Mouse (Mus musculus): Measurements from ENCODE around the gene Crygb. TPM values are rescaled to one million over a fixed set of nuclear protein-coding genes. Genes with fewer than 3 reads are reported as not detected.
A peak's percentile ranks its signal among the peaks of the same experiment; 100 is the strongest.

The Crygb gene
- polyA plus RNA-seq (2015; fragmentation: Nextera tagmentation; extraction: Ambion mirVana): not detected in 2 replicates

DNA sequence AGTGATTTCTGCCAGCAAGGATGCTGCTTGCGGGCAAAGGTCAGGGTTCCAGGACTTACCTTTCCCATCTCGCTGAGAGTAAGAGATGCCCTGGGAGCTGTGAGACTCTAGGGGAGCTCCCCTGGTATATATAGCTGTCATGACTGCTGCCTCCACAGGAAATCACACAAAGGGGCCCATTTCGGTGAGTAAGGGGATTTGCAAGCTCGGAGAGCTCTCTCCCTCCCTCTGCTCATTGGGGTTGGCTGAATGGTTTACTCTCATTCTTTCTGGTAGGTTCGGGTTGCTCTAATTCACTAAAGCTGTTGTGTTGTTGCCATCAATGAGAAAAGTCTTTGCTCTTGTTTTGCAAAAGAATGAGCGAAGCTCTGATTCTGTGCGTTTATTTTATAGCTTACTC is at the start of gene Crygb:
Crygb (minus strand) TSS at position 101 of the 400 bp plus-strand sequence.
- no peaks in the 10 kb centered on the region for H3K27me3 ChIP-seq (replicated peaks)
- H3K4me2 ChIP-seq: no peak within 1 kb of the TSS
- H3K36me3 ChIP-seq: no peaks in the 10 kb centered on the region
- no peak within 1 kb of the TSS for H3K4me3 ChIP-seq (replicated peaks)
- no peak within 1 kb of the TSS for H3K9ac ChIP-seq
- no peaks in the 10 kb centered on the region for H3K9me3 ChIP-seq
- no peak within 1 kb of the TSS for H3K27ac ChIP-seq
- WGBS: 43% methylated on average over 7 of the region's 7 CpGs
- H3K4me1 ChIP-seq: no peaks in the 10 kb centered on the region
- ATAC-seq (ENCODE audit: insufficient read depth, low FRiP score, low read depth): no peak

DNA sequence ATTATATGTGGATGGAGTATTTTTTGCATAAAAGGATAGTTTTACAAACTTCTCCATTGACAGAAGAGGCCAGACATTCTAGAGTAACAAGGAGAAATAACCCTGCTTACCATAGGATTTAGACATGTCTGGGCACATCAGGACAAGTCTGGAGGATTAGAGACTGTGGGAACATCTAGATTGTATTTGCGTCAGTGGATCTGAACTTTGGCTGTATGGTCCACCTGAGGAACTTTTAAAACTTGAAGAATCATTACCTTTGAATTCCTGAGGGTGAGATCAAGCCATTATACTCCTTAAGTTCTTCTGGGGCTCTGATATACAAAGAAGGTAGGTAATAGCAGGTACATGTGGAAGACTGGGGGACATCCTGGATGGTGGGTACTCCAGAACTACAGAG is 49.6 kb upstream of the Crygb start:
- Histone ChIP-seq H3K4me1 (no peaks in the 10 kb centered on the region), H3K9me3 (no peaks in the 10 kb centered on the region), H3K4me3 (replicated peaks) (no peak overlapping the region), H3K27ac (no peak overlapping the region), H3K9ac (no peak overlapping the region), H3K27me3 (replicated peaks) (no peaks in the 10 kb centered on the region), H3K36me3 (no peaks in the 10 kb centered on the region), H3K4me2 (no peak overlapping the region)
- no peak for ATAC-seq (ENCODE audit: insufficient read depth, low FRiP score, low read depth)
- WGBS: 89% methylated on average over 1 of the region's 1 CpGs

DNA sequence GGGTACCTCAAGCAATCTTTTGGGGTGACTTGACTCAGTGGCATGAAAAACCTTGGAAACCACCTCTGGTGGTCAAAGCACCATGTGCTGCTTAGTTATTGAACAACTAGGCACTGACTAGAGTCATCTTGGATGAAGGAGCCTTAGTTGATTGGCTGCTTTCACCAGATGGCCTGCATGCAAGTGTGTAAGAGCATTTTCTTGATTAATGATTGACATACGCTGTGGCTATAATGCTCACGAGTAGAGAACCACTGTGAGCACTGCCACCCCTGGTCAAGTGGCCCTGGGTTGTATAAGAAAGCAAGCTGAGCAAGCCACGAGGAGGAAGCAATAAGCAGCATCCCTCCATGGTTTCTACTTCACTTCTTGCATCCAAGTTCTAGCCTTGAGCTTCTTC is 48.1 kb upstream of the Crygb start:
- H3K9ac ChIP-seq: no peak overlapping the region
- H3K36me3 ChIP-seq: no peaks in the 10 kb centered on the region
- WGBS: 71% methylated on average over 3 of the region's 3 CpGs
- ATAC-seq (ENCODE audit: insufficient read depth, low FRiP score, low read depth): no peak
- no peaks in the 10 kb centered on the region for H3K9me3 ChIP-seq
- H3K4me3 ChIP-seq (replicated peaks): no peak overlapping the region
- no peaks in the 10 kb centered on the region for H3K27me3 ChIP-seq (replicated peaks)
- H3K4me2 ChIP-seq: no peak overlapping the region
- no peak overlapping the region for H3K27ac ChIP-seq
- H3K4me1 ChIP-seq: no peaks in the 10 kb centered on the region

DNA sequence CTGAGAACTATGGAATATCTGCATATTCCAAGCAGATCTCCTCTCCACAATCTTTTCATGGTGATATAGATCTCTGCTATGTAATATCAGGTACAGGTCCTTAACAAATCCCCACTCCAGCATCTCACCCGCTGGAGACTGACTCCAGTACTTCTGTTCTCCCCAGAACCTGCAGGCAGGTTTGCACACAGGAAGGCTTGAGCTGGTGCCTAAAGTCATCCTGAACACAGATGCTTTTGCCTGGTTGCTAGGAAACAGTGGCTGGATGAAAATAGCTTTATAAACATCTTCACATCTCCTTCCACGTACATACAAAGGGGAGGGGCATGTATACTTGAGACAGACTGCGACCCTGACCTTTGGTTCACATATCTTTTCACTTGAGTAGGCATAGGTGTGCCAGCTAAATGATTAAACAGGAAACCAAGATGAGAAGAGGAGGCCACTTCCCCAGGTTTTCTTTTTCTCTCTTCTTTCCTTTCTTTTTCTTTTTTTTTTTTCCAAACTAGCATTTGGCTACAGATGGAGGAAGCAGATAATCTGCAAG is 47.6 kb upstream of the Crygb start:
- Histone ChIP-seq H3K4me1 (no peaks in the 10 kb centered on the region), H3K36me3 (no peaks in the 10 kb centered on the region), H3K4me3 (replicated peaks) (no peak overlapping the region), H3K9ac (no peak overlapping the region), H3K4me2 (no peak overlapping the region), H3K27me3 (replicated peaks) (no peaks in the 10 kb centered on the region), H3K9me3 (no peaks in the 10 kb centered on the region), H3K27ac (no peak overlapping the region)
- WGBS: 52% methylated on average over 3 of the region's 3 CpGs
- no peak for ATAC-seq (ENCODE audit: insufficient read depth, low FRiP score, low read depth)

DNA sequence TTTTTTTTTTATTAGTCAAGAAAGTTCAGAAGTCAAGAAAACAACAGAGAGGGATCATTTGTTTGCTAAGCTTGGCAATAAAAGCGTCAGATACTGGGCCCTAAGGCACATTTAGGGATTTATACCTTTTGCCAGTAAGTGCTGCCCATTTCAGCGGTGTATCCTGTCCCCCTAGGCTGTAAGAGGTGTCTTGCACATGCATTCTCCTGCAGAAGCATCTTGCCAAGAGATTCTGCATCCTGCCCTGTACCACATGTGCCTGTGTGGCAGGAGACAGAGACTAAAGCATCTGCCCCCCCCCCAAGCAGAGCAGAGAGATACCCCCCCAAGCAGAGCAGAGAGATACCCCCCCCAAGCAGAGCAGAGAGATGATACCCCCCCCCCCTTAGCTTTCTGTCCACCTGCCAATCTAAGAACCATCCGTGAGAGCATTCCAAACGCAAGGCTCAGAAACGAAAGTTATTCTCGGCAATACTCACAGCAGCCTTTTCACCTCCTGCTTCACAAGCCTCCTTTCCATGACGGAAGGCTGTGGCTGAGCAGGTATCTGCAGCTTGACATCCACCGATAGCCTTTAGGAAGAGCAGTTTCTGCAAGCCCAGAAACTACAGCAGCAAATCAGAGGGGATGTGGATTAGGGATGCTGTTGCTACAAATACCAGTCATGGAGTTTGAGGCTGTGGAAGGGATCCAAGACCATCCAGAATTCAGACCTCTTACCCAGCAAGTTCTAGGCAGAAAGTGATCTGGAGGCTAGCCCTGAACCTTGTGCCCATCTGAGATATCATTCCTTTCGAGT is 40.7 kb upstream of the Crygb start, which contains the start of gene D630023F18Rik:
D630023F18Rik (minus strand) TSS at position 641 of the 799 bp plus-strand sequence.
- Histone ChIP-seq H3K9ac (no peak within 1 kb of the TSS), H3K9me3 (no peaks in the 10 kb centered on the region), H3K4me1 (no peaks in the 10 kb centered on the region), H3K36me3 (no peaks in the 10 kb centered on the region), H3K27ac (no peak within 1 kb of the TSS), H3K27me3 (replicated peaks) (no peaks in the 10 kb centered on the region), H3K4me3 (replicated peaks) (peak within 1 kb of the TSS; percentile 22; the same call in 1 of the 2 replicates), H3K4me2 (peak within 1 kb of the TSS; percentile 25; the same call in 1 of the 2 replicates)
- ATAC-seq (ENCODE audit: insufficient read depth, low FRiP score, low read depth): no peak
- 28% methylated on average over 9 of the region's 9 CpGs for WGBS

DNA sequence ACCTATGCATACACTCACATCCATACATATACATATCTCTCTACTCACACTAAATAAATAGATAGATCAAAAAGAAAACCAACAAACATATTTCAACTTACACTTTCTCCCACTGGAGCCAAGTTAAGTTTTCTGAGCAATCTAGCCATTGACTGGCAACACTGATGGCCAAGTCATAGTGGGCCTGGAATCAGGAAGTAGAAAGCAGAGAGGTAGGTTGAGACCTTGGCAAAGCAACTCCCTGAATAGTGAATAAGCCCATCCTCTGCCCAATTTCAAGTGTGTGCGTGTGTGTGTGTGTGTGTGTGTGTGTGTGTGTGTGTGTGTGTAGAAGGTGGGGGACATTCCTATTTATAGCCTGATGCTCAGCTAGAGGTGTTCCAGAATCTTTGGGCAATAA is 37.4 kb upstream of the Crygb start, which contains the start of gene Gm28845:
Gm28845 (minus strand) TSS at position 121 of the 400 bp plus-strand sequence.
- Histone ChIP-seq H3K27ac (peak within 1 kb of the TSS; percentile 71; the same call in 1 of the 2 replicates), H3K9me3 (no peaks in the 10 kb centered on the region), H3K36me3 (no peaks in the 10 kb centered on the region), H3K27me3 (replicated peaks) (no peaks in the 10 kb centered on the region), H3K4me1 (no peaks in the 10 kb centered on the region), H3K9ac (no peak within 1 kb of the TSS), H3K4me2 (no peak within 1 kb of the TSS), H3K4me3 (replicated peaks) (no peak within 1 kb of the TSS)
- no peak for ATAC-seq (ENCODE audit: insufficient read depth, low FRiP score, low read depth)
- WGBS: 88% methylated on average over 1 of the region's 1 CpGs

DNA sequence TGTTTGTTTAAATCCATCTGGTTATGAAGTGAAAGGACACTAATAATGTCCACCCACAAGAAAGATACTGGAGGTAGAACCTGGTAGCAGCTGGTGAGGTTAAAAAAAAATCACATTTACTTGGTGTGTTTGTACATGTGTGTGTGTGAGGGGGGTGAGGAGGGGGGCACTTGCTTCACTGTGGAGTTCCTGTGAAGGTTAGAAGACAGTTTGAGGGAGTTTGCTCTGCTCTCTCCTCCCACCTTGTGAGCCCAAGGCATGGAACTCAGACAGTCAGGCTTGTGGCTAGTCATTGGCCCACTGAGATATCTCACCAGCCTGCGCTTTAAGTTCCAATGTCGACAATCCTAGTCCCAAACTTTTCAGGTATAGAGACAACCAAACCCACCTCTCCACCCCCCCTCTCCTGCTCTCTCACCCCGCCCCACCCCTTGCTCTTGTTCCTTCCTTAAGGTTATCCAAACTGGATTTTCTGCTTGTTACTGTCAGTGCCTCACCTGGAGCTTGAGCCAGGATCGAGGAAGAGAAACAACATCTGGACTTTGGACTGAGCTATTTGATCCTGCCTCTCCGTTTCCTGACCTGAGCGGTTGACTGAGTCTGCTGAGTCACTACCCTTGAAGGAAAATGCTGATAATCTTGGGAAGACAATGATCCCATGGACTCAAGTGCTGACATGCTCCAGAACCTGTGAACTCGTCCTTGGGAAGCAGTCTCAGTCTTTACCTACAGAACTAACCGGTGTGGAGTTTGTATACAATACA is 36.2 kb upstream of the Crygb start:
- H3K27ac ChIP-seq: peak overlapping the region; percentile 71

DNA sequence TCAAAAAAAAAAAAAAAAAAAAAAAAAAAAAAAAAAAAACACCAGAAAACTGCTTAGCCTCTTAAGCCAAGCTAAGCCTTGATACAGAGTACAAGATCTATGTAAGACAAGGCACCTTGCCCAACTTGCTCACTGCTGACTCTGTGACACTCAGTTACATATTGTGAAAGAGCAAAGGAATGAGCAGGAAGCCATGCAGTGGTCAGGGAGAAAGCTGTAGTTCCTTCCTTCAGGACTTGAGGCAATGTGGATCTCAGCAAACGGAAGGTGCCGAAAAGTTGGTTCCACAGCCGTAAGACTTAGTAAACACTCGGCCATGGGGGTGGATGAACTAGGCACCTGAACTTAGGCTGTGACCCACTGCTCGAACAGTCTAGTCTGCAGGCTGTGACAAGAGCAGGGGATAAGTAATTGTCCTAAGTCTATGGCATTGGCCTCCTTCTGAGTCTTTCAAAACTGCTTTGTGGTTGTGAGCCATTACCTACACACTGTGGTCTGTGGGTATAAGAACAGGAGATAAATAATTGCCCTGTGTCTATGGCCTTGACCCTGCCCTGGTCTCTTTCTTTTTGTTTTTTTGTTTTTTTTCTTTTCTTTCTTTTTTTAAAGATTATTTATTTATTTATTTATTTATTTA is 31.6 kb upstream of the Crygb start:
- 87% methylated on average over 5 of the region's 5 CpGs for WGBS
- Histone ChIP-seq H3K27ac (no peak overlapping the region), H3K4me2 (no peak overlapping the region), H3K9ac (no peak overlapping the region), H3K4me1 (0 out of 2 replicates have a peak, but pooled peaks cover 3% of the 10 kb centered on the region), H3K36me3 (no peaks in the 10 kb centered on the region), H3K9me3 (no peaks in the 10 kb centered on the region), H3K4me3 (replicated peaks) (no peak overlapping the region), H3K27me3 (replicated peaks) (no peaks in the 10 kb centered on the region)
- ATAC-seq (ENCODE audit: insufficient read depth, low FRiP score, low read depth): no peak

More for the DNA sequence above, 36.2 kb upstream of the Crygb start:
- no peak overlapping the region for H3K9ac ChIP-seq
- no peaks in the 10 kb centered on the region for H3K9me3 ChIP-seq
- peak; percentile 85 for ATAC-seq (ENCODE audit: insufficient read depth, low FRiP score, low read depth)
- H3K4me2 ChIP-seq: no peak overlapping the region
- no peaks in the 10 kb centered on the region for H3K27me3 ChIP-seq (replicated peaks)
- WGBS: 46% methylated on average over 8 of the region's 8 CpGs
- H3K4me3 ChIP-seq (replicated peaks): no peak overlapping the region
- no peaks in the 10 kb centered on the region for H3K4me1 ChIP-seq
- no peaks in the 10 kb centered on the region for H3K36me3 ChIP-seq

DNA sequence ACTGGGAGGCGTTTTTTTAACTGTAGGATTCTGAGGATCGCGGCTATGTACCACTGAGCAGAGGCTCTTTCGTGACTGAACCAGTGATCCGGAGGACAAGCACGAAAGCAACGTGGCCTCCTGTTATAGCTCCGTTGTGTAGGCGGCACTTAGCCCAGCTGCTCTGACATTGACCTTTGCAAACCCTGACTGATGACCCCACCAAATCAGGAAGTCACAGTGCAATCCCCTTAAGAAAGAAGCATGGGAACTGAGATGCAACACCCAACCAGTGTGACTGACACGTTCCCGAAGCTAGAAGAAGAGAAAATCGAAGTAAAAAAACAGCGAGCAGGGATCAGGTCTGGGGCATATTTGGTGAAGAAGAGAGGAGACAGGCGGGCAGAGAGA is 30.7 kb upstream of the Crygb start:
- Histone ChIP-seq H3K27me3 (replicated peaks) (no peaks in the 10 kb centered on the region), H3K4me3 (replicated peaks) (no peak overlapping the region), H3K4me2 (peak overlapping the region; percentile 33), H3K27ac (no peak overlapping the region), H3K4me1 (0 out of 2 replicates have a peak, but pooled peaks cover 3% of the 10 kb centered on the region), H3K9ac (no peak overlapping the region), H3K36me3 (no peaks in the 10 kb centered on the region), H3K9me3 (no peaks in the 10 kb centered on the region)
- no peak for ATAC-seq (ENCODE audit: insufficient read depth, low FRiP score, low read depth)
- 50% methylated on average over 14 of the region's 14 CpGs for WGBS

DNA sequence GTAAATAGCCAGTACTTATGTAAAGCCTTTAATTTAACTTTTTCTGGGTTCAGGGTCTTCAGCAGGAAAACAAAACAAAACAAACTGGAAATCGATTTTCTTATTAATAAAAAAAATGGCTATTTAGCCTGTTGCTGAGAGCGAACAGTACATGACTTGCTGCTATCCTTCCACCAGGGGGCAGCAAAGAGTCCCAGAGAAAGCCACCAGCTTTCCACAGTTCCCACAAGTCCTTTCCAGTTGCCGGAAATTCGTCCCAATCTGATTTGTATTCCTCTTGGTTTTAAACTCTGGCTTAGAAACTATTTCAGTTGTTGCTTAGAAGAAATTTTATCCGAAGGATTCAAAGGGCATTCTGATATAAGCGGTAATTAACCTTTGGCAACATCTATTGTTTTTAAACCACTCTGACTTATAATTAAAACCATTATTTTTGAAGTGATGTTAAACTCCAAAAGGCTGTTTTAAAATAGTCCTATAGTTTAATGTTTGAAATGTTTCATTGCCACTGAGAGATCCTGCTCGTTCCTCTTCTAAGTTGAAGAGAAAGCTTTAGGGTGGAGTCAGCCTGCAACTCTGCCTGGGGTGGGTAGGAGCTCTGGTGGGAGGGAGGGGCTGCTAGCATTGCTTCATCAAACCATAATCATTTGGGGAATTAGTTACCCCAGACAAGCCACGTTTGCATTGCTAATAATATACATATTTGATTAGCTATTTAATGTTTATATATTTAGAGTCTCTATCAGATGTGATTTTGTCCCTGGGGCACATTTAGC is 30.1 kb upstream of the Crygb start:
- Histone ChIP-seq H3K4me1 (0 out of 2 replicates have a peak, but pooled peaks cover 3% of the 10 kb centered on the region), H3K9ac (no peak overlapping the region), H3K4me2 (peak overlapping the region; percentile 33), H3K36me3 (no peaks in the 10 kb centered on the region), H3K4me3 (replicated peaks) (no peak overlapping the region), H3K27ac (no peak overlapping the region), H3K9me3 (no peaks in the 10 kb centered on the region), H3K27me3 (replicated peaks) (no peaks in the 10 kb centered on the region)
- ATAC-seq (ENCODE audit: insufficient read depth, low FRiP score, low read depth): peak; percentile 71; the same call in 1 of the 2 replicates
- 10% methylated on average over 8 of the region's 8 CpGs for WGBS
